Mouse (Mus musculus): ENCODE data around the gene Rplp2. TPM values are rescaled to one million over a fixed set of nuclear protein-coding genes. Genes with fewer than 3 reads are reported as not detected.
A peak's percentile ranks its signal among the peaks of the same experiment; 100 is the strongest.

Rplp2 gene
- polyA plus RNA-seq, 1 experiment from 2014 or later: 684 TPM

GRCm38 (mm10) chr7:141463824-141464602 is 16.8 kb downstream of the Rplp2 start:
- Histone ChIP-seq H3K9me3 (ENCODE audit: control insufficient read depth, low read length) (no peaks in the 10 kb centered on the region), H3K4me2 (ENCODE audit: low read length) (no peak overlapping the region), H3K27ac (ENCODE audit: low read length) (no peak overlapping the region), H3K4me3 (replicated peaks; ENCODE audit: low read length) (no peak overlapping the region), H3K9ac (replicated peaks; ENCODE audit: low read depth, low read length) (no peak overlapping the region), H3K27me3 (replicated peaks; ENCODE audit: control insufficient read depth, insufficient read depth, low read length) (peaks cover 59% of the 10 kb centered on the region), H3K36me3 (ENCODE audit: control insufficient read depth, insufficient read depth) (no peaks in the 10 kb centered on the region), H3K4me1 (replicated peaks; ENCODE audit: control insufficient read depth, insufficient read depth, low read length) (peaks cover 32% of the 10 kb centered on the region)
- ATAC-seq: no peak
- WGBS: 23% methylated on average over 12 of the region's 12 CpGs

GRCm38 (mm10) chr7:141464603-141465201 is 17.5 kb downstream of the Rplp2 start:
- Histone ChIP-seq H3K36me3 (ENCODE audit: control insufficient read depth, insufficient read depth) (peaks cover 3% of the 10 kb centered on the region; the same call in 1 of the 2 replicates), H3K27ac (ENCODE audit: low read length) (no peak overlapping the region), H3K9ac (replicated peaks; ENCODE audit: low read depth, low read length) (0 out of 2 replicates have a peak overlapping the region, but pooled peaks have one; percentile 14), H3K4me1 (replicated peaks; ENCODE audit: control insufficient read depth, insufficient read depth, low read length) (peaks cover 39% of the 10 kb centered on the region), H3K27me3 (replicated peaks; ENCODE audit: control insufficient read depth, insufficient read depth, low read length) (peaks cover 59% of the 10 kb centered on the region), H3K4me2 (ENCODE audit: low read length) (peak overlapping the region; percentile 24; the same call in 1 of the 2 replicates), H3K9me3 (ENCODE audit: control insufficient read depth, low read length) (no peaks in the 10 kb centered on the region), H3K4me3 (replicated peaks; ENCODE audit: low read length) (peak overlapping the region; percentile 10)
- ATAC-seq: no peak
- 4% methylated on average over 38 of the region's 38 CpGs for WGBS

- H3K4me1 ChIP-seq (replicated peaks; ENCODE audit: control insufficient read depth, insufficient read depth, low read length): peaks cover 43% of the 10 kb centered on the region
- WGBS: 42% methylated on average over 10 of the region's 10 CpGs
- no peak overlapping the region for H3K27ac ChIP-seq (ENCODE audit: low read length)
- no peak overlapping the region for H3K9ac ChIP-seq (replicated peaks; ENCODE audit: low read depth, low read length)
- H3K36me3 ChIP-seq (ENCODE audit: control insufficient read depth, insufficient read depth): peaks cover 7% of the 10 kb centered on the region; the same call in 1 of the 2 replicates
- H3K27me3 ChIP-seq (replicated peaks; ENCODE audit: control insufficient read depth, insufficient read depth, low read length): peaks cover 56% of the 10 kb centered on the region
- no peak overlapping the region for H3K4me2 ChIP-seq (ENCODE audit: low read length)
- ATAC-seq: no peak
- no peaks in the 10 kb centered on the region for H3K9me3 ChIP-seq (ENCODE audit: control insufficient read depth, low read length)
- no peak overlapping the region for H3K4me3 ChIP-seq (replicated peaks; ENCODE audit: low read length)
These were observed 18.3 kb downstream of the Rplp2 start for GRCm38 (mm10) chr7:141465388-141466044.

- no peak overlapping the region for H3K4me3 ChIP-seq (replicated peaks; ENCODE audit: low read length)
- H3K27me3 ChIP-seq (replicated peaks; ENCODE audit: control insufficient read depth, insufficient read depth, low read length): peaks cover 51% of the 10 kb centered on the region
- H3K9me3 ChIP-seq (ENCODE audit: control insufficient read depth, low read length): no peaks in the 10 kb centered on the region
- H3K27ac ChIP-seq (ENCODE audit: low read length): no peak overlapping the region
- no peak overlapping the region for H3K9ac ChIP-seq (replicated peaks; ENCODE audit: low read depth, low read length)
- WGBS: 79% methylated on average over 7 of the region's 7 CpGs
- H3K4me1 ChIP-seq (replicated peaks; ENCODE audit: control insufficient read depth, insufficient read depth, low read length): peaks cover 43% of the 10 kb centered on the region
- no peak overlapping the region for H3K4me2 ChIP-seq (ENCODE audit: low read length)
- ATAC-seq: no peak
- H3K36me3 ChIP-seq (ENCODE audit: control insufficient read depth, insufficient read depth): peaks cover 9% of the 10 kb centered on the region; the same call in 1 of the 2 replicates
These were observed 18.9 kb downstream of the Rplp2 start for GRCm38 (mm10) chr7:141466045-141466394.

GRCm38 (mm10) chr7:141466607-141467148 is 19.5 kb downstream of the Rplp2 start:
- Histone ChIP-seq H3K27me3 (replicated peaks; ENCODE audit: control insufficient read depth, insufficient read depth, low read length) (peaks cover 45% of the 10 kb centered on the region), H3K4me1 (replicated peaks; ENCODE audit: control insufficient read depth, insufficient read depth, low read length) (peaks cover 40% of the 10 kb centered on the region), H3K36me3 (ENCODE audit: control insufficient read depth, insufficient read depth) (peaks cover 13% of the 10 kb centered on the region), H3K9ac (replicated peaks; ENCODE audit: low read depth, low read length) (no peak overlapping the region), H3K4me2 (ENCODE audit: low read length) (peak overlapping the region; percentile 62), H3K4me3 (replicated peaks; ENCODE audit: low read length) (peak overlapping the region; percentile 62), H3K9me3 (ENCODE audit: control insufficient read depth, low read length) (no peaks in the 10 kb centered on the region), H3K27ac (ENCODE audit: low read length) (no peak overlapping the region)
- no peak for ATAC-seq
- WGBS: 62% methylated on average over 10 of the region's 10 CpGs

GRCm38 (mm10) chr7:141467230-141468030 is 20.3 kb downstream of the Rplp2 start, which contains the start of gene Cd151:
Gene Cd151 (plus strand): TSS chr7:141467392.
- Histone ChIP-seq H3K27me3 (replicated peaks; ENCODE audit: control insufficient read depth, insufficient read depth, low read length) (peaks cover 41% of the 10 kb centered on the region), H3K36me3 (ENCODE audit: control insufficient read depth, insufficient read depth) (peaks cover 13% of the 10 kb centered on the region), H3K4me3 (replicated peaks; ENCODE audit: low read length) (peak within 1 kb of the TSS; percentile 62), H3K9me3 (ENCODE audit: control insufficient read depth, low read length) (no peaks in the 10 kb centered on the region), H3K9ac (replicated peaks; ENCODE audit: low read depth, low read length) (peak within 1 kb of the TSS; percentile 77), H3K27ac (ENCODE audit: low read length) (peak within 1 kb of the TSS; percentile 49), H3K4me1 (replicated peaks; ENCODE audit: control insufficient read depth, insufficient read depth, low read length) (peaks cover 37% of the 10 kb centered on the region), H3K4me2 (ENCODE audit: low read length) (peak within 1 kb of the TSS; percentile 62)
- under 1% methylated on average over 52 of the region's 52 CpGs for WGBS
- ATAC-seq: peak; percentile 58

- no peak for ATAC-seq
These were observed 21.0 kb downstream of the Rplp2 start for GRCm38 (mm10) chr7:141468164-141468521.

GRCm38 (mm10) chr7:141468522-141469211 is 21.5 kb downstream of the Rplp2 start:
- Histone ChIP-seq H3K27ac (ENCODE audit: low read length) (peak overlapping the region; percentile 49), H3K4me3 (replicated peaks; ENCODE audit: low read length) (peak overlapping the region; percentile 62), H3K4me2 (ENCODE audit: low read length) (peak overlapping the region; percentile 62), H3K9me3 (ENCODE audit: control insufficient read depth, low read length) (no peaks in the 10 kb centered on the region), H3K9ac (replicated peaks; ENCODE audit: low read depth, low read length) (peak overlapping the region; percentile 77), H3K4me1 (replicated peaks; ENCODE audit: control insufficient read depth, insufficient read depth, low read length) (peaks cover 40% of the 10 kb centered on the region), H3K27me3 (replicated peaks; ENCODE audit: control insufficient read depth, insufficient read depth, low read length) (peaks cover 28% of the 10 kb centered on the region), H3K36me3 (ENCODE audit: control insufficient read depth, insufficient read depth) (peaks cover 15% of the 10 kb centered on the region)
- WGBS: 13% methylated on average over 8 of the region's 8 CpGs
- ATAC-seq: peak; percentile 79

More at GRCm38 (mm10) chr7:141468164-141468521, 21.0 kb downstream of the Rplp2 start:
- peaks cover 15% of the 10 kb centered on the region for H3K36me3 ChIP-seq (ENCODE audit: control insufficient read depth, insufficient read depth)
- peaks cover 34% of the 10 kb centered on the region for H3K27me3 ChIP-seq (replicated peaks; ENCODE audit: control insufficient read depth, insufficient read depth, low read length)
- H3K4me3 ChIP-seq (replicated peaks; ENCODE audit: low read length): peak overlapping the region; percentile 62
- 25% methylated on average over 5 of the region's 5 CpGs for WGBS
- H3K4me2 ChIP-seq (ENCODE audit: low read length): peak overlapping the region; percentile 62
- H3K9ac ChIP-seq (replicated peaks; ENCODE audit: low read depth, low read length): peak overlapping the region; percentile 77
- H3K9me3 ChIP-seq (ENCODE audit: control insufficient read depth, low read length): no peaks in the 10 kb centered on the region
- H3K4me1 ChIP-seq (replicated peaks; ENCODE audit: control insufficient read depth, insufficient read depth, low read length): peaks cover 37% of the 10 kb centered on the region
- peak overlapping the region; percentile 49 for H3K27ac ChIP-seq (ENCODE audit: low read length)
